Mouse (Mus musculus) liver, embryonic 16.5 days (tissue): ENCODE measurements around the gene Tmtc1. TPM values are rescaled to one million over a fixed set of nuclear protein-coding genes. Genes with fewer than 3 reads are reported as not detected.

ENCODE experiments used
- ATAC-seq: fragments of 200-750 bp; cut with Nextera tagmentation; 2 replicates; pipeline ENCODE4 v1.8.0; 2017; ENCODE audit warnings: low read depth, mild to moderate bottlenecking, moderate number of reproducible peaks, moderate library complexity
- H3K27ac ChIP-seq: fragments of 300-500 bp; sonication (generic); 2 replicates; pipeline ENCODE4 v1.5.1; 2014; ENCODE audit warnings: mild to moderate bottlenecking, low read length
- H3K27me3 ChIP-seq: fragments of 300-500 bp; sonication (generic); 2 replicates; pipeline ENCODE4 v1.6.1; 2014; ENCODE audit warnings: low read depth, low read length, mixed read lengths; ENCODE audit not compliant: control insufficient read depth, insufficient read depth
- H3K36me3 ChIP-seq: fragments of 300-500 bp; sonication (generic); 2 replicates; pipeline ENCODE4 v1.6.1; 2014; ENCODE audit warnings: mild to moderate bottlenecking; ENCODE audit not compliant: control insufficient read depth, insufficient read depth
- H3K4me1 ChIP-seq: fragments of 300-500 bp; sonication (generic); 2 replicates; pipeline ENCODE4 v1.6.1; 2014; ENCODE audit warnings: low read depth, low read length, mixed read lengths; ENCODE audit not compliant: control insufficient read depth
- H3K4me2 ChIP-seq: fragments of 300-500 bp; sonication (generic); 2 replicates; pipeline ENCODE4 v1.6.1; 2014; ENCODE audit warnings: low read depth, low read length, mixed read lengths
- H3K4me3 ChIP-seq: fragments of 300-500 bp; sonication (generic); 2 replicates; pipeline ENCODE4 v1.5.1; 2014; ENCODE audit warnings: low read depth, mild to moderate bottlenecking, low read length
- H3K9ac ChIP-seq: fragments of 300-500 bp; sonication (generic); 2 replicates; pipeline ENCODE4 v1.6.1; 2014; ENCODE audit warnings: low read depth, low read length
- H3K9me3 ChIP-seq: fragments of 300-500 bp; sonication (generic); replicated peaks from 2 replicates; pipeline ENCODE4 v1.6.1; 2016; ENCODE audit warnings: low read length; ENCODE audit not compliant: control insufficient read depth
- WGBS: fragments of 180-500 bp; shearing (Covaris S2); extraction: QIAGEN DNeasy Blood & Tissue Kit; methylation state at CpG from one replicate; pipeline ENCODE4 v1.1.7; 2014; ENCODE audit not compliant: insufficient replicate concordance; 5-methylcytosine and 5-hydroxymethylcytosine counted together
- polyA plus RNA-seq: library from polyadenylated mRNA; unstranded; fragments of >200 nt; fragmentation: Nextera tagmentation; extraction: Ambion mirVana; gene quantifications from 2 replicates; pipeline ENCODE4 v1.2.1, GENCODE M21; 2015

The Tmtc1 gene
- polyA plus RNA-seq, 1 experiment from 2014 or later = 0.06 TPM

DNA sequence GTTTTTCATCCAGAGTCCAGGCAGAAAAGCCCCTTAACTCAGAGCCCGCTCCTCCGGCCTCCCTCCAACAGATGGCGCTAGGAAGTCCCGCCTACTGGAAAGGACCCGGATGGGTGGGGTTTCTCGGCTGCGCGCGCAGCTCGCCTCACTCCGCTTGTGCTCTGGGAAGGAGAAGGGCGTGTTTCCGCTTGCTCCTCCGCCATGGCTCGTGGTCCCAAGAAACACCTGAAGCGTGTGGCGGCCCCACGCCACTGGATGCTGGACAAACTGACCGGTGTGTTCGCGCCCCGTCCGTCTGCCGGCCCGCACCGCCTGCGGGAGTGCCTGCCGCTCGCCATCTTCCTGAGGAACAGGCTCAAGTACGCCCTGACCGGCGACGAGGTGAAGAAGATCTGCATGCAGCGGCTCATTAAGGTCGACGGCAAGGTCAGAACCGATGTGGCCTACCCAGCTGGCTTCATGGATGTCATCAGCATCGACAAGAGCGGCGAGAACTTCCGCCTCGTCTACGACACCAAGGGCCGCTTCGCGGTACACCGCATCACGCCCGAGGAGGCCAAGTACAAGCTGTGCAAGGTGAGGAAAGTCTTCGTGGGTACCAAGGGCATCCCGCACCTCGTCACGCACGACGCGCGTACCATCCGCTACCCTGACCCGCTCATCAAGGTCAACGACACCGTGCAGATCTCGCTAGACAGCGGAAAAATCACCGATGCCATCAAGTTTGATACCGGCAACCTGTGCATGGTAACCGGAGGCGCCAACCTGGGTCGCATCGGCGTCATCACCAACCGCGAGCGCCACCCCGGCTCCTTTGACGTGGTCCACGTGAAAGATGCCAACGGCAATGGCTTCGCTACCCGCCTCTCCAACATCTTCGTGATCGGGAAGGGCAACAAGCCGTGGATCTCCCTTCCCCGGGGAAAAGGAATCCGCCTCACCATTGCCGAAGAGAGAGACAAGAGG is 89.4 kb downstream of the Tmtc1 start:
- peak; percentile 83 for ATAC-seq
- Histone ChIP-seq H3K36me3 (no peaks in the 10 kb centered on the region), H3K4me3 (peak overlapping the region; percentile 60)

DNA sequence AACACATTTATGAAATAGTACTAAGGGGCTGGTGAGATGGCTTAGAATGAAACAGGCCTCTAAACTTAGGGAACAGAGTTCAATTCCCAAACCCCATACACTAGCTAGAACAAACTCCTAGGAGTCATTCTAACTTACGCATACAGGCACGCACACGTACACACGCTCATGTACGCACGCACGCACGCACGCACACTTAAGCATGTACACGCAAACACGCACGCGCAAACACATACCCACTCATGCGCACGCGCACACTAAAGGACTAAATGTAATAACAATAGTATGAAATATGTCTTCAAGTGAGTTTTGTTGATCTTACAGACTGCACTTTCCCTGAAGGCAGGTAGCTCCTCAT is 90.1 kb downstream of the Tmtc1 start:
- H3K9ac ChIP-seq = no peak overlapping the region
- no peaks in the 10 kb centered on the region for H3K27me3 ChIP-seq
- H3K4me3 ChIP-seq = peak overlapping the region; percentile 60
- no peaks in the 10 kb centered on the region for H3K9me3 ChIP-seq
- peak overlapping the region; percentile 64 for H3K4me2 ChIP-seq
- WGBS = 85% methylated on average over 16 of the region's 16 CpGs
- H3K27ac ChIP-seq = no peak overlapping the region
- peak; percentile 39 for ATAC-seq
- H3K36me3 ChIP-seq = no peaks in the 10 kb centered on the region
- H3K4me1 ChIP-seq = peaks cover 2% of the 10 kb centered on the region; the same call in 1 of the 2 replicates

More for the DNA sequence above, 89.4 kb downstream of the Tmtc1 start:
- Histone ChIP-seq H3K4me2 (peak overlapping the region; percentile 64), H3K4me1 (peaks cover 2% of the 10 kb centered on the region; the same call in 1 of the 2 replicates), H3K9ac (peak overlapping the region; percentile 54), H3K9me3 (no peaks in the 10 kb centered on the region), H3K27ac (no peak overlapping the region), H3K27me3 (no peaks in the 10 kb centered on the region)
- WGBS = 33% methylated on average over 85 of the region's 85 CpGs

DNA sequence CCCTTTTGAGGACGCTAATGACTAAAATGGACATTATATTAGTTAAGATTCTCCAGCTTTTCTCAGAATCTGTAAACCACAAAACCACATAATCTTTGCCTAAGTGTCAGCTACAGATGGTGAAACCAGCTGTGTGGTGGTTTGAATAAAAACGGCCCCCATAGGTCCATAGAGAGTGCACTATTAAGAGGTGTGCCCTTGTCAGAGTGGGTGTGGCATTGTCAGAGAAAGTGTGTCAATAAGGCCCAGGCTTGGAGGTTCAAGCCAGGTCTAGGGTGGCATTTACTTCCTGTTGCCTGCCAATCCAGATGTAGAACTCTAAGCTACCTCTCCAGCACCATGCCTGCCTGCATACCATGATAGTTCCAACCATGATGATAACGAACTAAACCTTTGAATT is 99.2 kb downstream of the Tmtc1 start:
- no peaks in the 10 kb centered on the region for H3K36me3 ChIP-seq
- H3K9me3 ChIP-seq = no peaks in the 10 kb centered on the region
- ATAC-seq = 0 out of 2 replicates have a peak, but pooled peaks have one; percentile 13
- no peak overlapping the region for H3K9ac ChIP-seq
- no peaks in the 10 kb centered on the region for H3K4me1 ChIP-seq
- no peak overlapping the region for H3K27ac ChIP-seq
- no peaks in the 10 kb centered on the region for H3K27me3 ChIP-seq
- 25% methylated on average over 3 of the region's 3 CpGs for WGBS
- H3K4me3 ChIP-seq = no peak overlapping the region
- no peak overlapping the region for H3K4me2 ChIP-seq

DNA sequence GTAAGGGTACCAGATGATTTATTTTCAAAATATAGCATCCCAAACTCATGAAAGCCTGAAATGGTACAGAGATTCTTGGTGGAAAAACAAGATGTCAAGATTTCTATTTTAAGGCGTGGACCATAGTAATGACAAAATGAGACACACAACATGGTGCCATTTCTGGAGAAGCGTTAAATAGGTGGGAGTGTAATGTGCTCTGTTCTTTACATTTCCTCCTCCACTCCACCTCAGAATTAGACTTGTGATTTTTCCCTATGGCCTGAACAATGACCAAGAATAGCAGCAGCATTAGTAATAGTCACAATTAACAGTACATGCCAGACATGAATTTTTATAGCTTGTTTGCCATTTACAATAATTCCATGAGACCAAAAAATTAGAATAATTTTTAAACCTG is 102.0 kb downstream of the Tmtc1 start:
- H3K36me3 ChIP-seq = no peaks in the 10 kb centered on the region
- H3K9me3 ChIP-seq = no peaks in the 10 kb centered on the region
- no peaks in the 10 kb centered on the region for H3K4me1 ChIP-seq
- no peak for ATAC-seq
- H3K27me3 ChIP-seq = no peaks in the 10 kb centered on the region
- no peak overlapping the region for H3K4me2 ChIP-seq
- no peak overlapping the region for H3K9ac ChIP-seq
- H3K27ac ChIP-seq = no peak overlapping the region
- 30% methylated on average over 2 of the region's 2 CpGs for WGBS
- no peak overlapping the region for H3K4me3 ChIP-seq

DNA sequence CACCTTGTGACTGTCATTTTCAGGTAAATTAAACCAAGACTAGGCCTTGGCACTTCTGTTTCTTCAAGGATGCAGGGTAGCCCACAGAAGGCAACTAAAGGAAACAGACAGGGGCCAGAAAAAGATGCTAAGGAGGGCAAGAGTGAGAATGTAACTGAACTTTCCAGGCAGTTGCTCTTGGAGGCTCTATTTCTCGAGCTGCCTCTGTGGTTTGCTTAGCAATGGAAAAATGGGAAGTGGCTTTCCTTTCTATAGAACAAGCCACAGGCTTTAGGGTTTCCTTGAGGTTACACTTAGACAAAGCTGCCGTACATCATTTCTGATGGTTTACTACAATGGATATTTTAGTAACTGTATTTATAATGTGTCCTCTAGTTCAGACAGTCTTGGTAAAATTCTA is 102.4 kb downstream of the Tmtc1 start:
- no peaks in the 10 kb centered on the region for H3K36me3 ChIP-seq
- no peak overlapping the region for H3K4me2 ChIP-seq
- H3K27ac ChIP-seq = no peak overlapping the region
- no peaks in the 10 kb centered on the region for H3K9me3 ChIP-seq
- 20% methylated on average over 2 of the region's 2 CpGs for WGBS
- no peaks in the 10 kb centered on the region for H3K27me3 ChIP-seq
- ATAC-seq = no peak
- no peak overlapping the region for H3K9ac ChIP-seq
- H3K4me3 ChIP-seq = no peak overlapping the region
- H3K4me1 ChIP-seq = no peaks in the 10 kb centered on the region

DNA sequence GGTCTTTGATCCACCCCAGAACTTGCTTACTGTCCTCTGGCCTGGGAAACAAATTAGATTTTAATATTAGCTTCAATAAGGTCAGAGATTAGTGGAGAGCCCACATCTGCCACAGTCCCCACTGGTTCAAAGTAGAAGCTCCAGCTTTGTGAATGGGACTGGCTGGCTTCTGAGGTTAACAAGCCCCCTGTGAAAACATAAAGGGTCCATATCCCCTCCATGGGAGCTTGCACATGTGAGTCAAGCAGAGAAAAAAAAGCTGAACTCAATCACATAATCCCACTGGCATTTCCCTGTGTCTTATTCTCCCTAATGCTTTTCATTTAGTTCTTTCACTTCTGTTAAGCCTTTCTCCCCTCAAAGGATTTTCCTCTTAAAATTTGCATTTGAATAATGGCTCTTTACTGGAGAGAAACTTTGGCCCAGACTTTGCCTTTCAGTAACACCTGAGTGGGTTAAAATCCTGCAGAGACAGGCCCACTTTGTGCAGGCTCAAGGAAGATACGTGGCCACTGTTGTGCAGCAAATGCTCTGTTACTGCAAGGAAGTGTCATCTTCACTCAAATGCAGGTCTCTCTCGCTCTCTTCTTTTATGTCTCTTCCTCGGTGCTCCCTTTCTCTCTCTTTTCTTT is 105.7 kb downstream of the Tmtc1 start:
- WGBS = 53% methylated on average over 3 of the region's 3 CpGs
- Histone ChIP-seq H3K4me1 (no peaks in the 10 kb centered on the region), H3K27ac (no peak overlapping the region), H3K9me3 (no peaks in the 10 kb centered on the region), H3K4me3 (no peak overlapping the region), H3K36me3 (no peaks in the 10 kb centered on the region), H3K4me2 (no peak overlapping the region), H3K27me3 (no peaks in the 10 kb centered on the region), H3K9ac (no peak overlapping the region)
- ATAC-seq = no peak

DNA sequence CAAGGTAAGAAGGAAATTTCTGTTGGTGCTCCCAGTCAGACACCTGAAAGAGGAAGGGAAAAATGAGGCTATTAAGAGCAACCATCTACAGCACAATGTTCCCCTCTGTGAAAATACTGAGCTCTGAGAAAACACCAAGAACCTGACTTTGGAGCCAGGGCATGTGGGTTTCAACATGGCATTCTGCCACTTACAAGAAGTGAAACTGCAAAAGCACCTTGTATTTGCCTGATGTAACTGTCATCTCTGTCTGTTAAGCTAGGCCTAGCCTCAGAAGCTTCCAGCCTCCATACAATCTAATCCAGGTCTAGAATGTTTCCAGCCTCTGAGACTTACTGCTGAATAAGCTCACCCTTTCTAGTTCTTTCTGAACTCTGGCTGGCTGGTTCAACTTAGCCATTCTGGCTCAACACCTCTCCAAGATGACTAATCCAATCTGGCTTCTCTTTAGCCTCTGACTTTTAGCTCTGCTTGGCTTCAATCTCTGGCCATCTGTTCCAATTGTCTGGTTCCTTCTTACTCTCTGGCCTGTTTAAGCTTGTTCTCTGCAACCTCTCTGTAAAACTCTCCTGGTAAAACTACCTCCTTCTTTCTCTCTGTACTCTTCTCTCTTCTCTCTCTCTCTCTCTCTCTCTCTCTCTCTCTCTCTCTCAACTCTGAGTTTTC is 107.8 kb downstream of the Tmtc1 start:
- no peaks in the 10 kb centered on the region for H3K36me3 ChIP-seq
- no peak for ATAC-seq
- no peaks in the 10 kb centered on the region for H3K27me3 ChIP-seq
- no peak overlapping the region for H3K4me3 ChIP-seq
- H3K4me1 ChIP-seq = no peaks in the 10 kb centered on the region
- H3K9me3 ChIP-seq = no peaks in the 10 kb centered on the region
- H3K27ac ChIP-seq = no peak overlapping the region
- no peak overlapping the region for H3K9ac ChIP-seq
- H3K4me2 ChIP-seq = no peak overlapping the region

DNA sequence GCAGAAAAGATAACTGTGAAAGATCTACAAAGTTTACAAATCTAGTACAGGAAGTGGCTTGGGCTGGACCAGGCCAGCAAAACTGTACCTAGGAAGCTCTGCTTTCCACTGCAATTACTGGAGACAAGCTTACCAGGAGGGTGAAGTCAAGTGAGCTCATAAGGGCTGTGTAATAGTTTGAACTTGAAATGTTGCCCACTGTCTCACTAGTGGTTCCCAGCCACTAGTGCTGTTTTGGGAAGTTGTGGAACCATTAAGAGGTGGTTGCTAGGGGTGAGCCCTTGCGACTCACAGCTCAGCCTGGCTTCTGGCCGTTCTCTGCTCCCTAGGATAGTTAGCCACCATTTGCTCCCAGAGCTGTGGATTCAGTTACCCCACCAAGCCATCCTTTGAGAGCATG is 112.3 kb downstream of the Tmtc1 start:
- no peaks in the 10 kb centered on the region for H3K4me1 ChIP-seq
- no peak for ATAC-seq
- H3K4me3 ChIP-seq = no peak overlapping the region
- no peak overlapping the region for H3K9ac ChIP-seq
- H3K4me2 ChIP-seq = no peak overlapping the region
- no peaks in the 10 kb centered on the region for H3K9me3 ChIP-seq
- no peaks in the 10 kb centered on the region for H3K27me3 ChIP-seq
- no peak overlapping the region for H3K27ac ChIP-seq
- no peaks in the 10 kb centered on the region for H3K36me3 ChIP-seq
- whole genome bisulfite sequencing = 60% methylated on average over 2 of the region's 2 CpGs

DNA sequence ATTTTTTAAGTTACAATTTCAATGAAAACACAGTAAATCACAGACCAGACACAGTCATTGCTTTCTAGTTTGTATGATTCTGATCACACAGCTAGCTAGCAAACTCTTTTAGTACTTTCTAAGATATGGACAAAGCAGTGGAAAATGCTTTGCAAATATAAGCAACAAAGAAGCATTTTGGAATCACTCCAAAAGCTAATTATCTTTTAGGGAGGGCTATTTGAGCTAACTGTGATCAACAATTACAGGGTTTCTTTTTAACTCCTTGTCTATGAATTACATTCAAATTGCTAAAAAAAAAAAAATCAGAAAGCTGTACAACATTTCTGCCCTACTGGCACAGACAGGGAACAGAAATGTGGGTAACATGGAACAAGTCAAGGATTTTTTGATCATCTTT is 114.2 kb downstream of the Tmtc1 start:
- Histone ChIP-seq H3K36me3 (no peaks in the 10 kb centered on the region), H3K27ac (no peak overlapping the region), H3K27me3 (no peaks in the 10 kb centered on the region), H3K4me2 (no peak overlapping the region), H3K4me1 (no peaks in the 10 kb centered on the region), H3K9ac (no peak overlapping the region), H3K9me3 (no peaks in the 10 kb centered on the region), H3K4me3 (no peak overlapping the region)
- ATAC-seq = no peak
